Mouse (Mus musculus): Measurements from ENCODE around the gene Hcfc1r1.

The Hcfc1r1 gene

GRCm38 (mm10) chr17:23722376-23723125 lies 49.2 kb downstream of the Hcfc1r1 start, which contains the start of gene 1520401A03Rik:
TSS of gene 1520401A03Rik (minus strand) at chr17:23722783.
- no peak for DNase-seq

Measured in thymus, postnatal 4 days (tissue).